ENCODE assay signal across 11 mouse cellular contexts in the genomic region with DNA sequence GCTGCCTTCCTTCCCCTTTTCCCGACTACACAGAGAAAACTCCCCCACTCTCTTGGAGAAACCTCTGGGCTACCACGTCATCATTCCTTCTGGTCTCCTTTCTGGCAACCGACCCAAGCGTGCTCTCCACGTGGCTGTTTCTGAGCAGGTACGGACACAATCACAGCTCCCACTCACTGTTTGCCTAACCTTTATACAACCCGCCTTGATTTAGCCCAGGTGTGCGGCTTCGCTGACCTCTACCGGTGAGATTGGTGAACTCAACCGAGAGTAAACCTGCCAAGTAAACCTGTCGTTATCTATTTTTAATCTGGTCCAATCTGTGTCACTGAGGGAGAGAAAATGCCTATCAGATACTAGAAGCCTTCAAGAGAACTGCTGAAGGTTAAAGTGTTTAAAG.
DNase-seq lines count a peak whose midpoint lies in the region; ATAC-seq and TF ChIP-seq lines count a peak whose summit lies in the region.
"Had no signal": no experiment of that assay in that cellular context is flagged by ENCODE, and none has a peak within 500 bp of the region (broad histone marks: within the 10 kb centered on the region; RNA-seq: fewer than 3 reads in every experiment).

No protein-coding gene starts in this region.

- DNase-seq in cerebellum, postnatal 10 days = peak; percentile 3
- no peak for DNase-seq in cerebellum, adult 8-10 months
- peak; percentile 10 for DNase-seq in retina, postnatal 1 day
- no peak for DNase-seq in retina, embryonic 14.5 days (ENCODE audit: low spot score)
- DNase-seq in kidney, adult 8-10 months = peak; percentile 2 to 4
- peak; percentile 72 for DNase-seq in stomach, postnatal 0 days (ENCODE audit: low spot score)
- DNase-seq in c-Kit-positive CD71-positive TER-119-positive erythroid progenitor cells, embryonic 14.5 days (ENCODE audit: low spot score) = no peak
- no peak for DNase-seq in spleen, postnatal 36 days (ENCODE audit: low spot score in 2 of 2)
- DNase-seq: cerebellum, adult 11-12 months; right cerebral cortex, postnatal 25 days had no signal

- 9% methylated on average over 12 of the region's 12 CpGs for WGBS in stomach, postnatal 0 days

- ATAC-seq in stomach, postnatal 0 days (ENCODE audit: low FRiP score, low TSS enrichment) = peak; percentile 94

- H3K4me3 ChIP-seq in stomach, postnatal 0 days (ENCODE audit: low read depth, low read length) = no peak overlapping the region
- H3K4me3 ChIP-seq: limb, embryonic 15.5 days had no signal

- no peak overlapping the region for H3K4me2 ChIP-seq in stomach, postnatal 0 days (replicated peaks; ENCODE audit: low read depth)
- H3K4me2 ChIP-seq: limb, embryonic 15.5 days had no signal

- H3K9me3 ChIP-seq in stomach, postnatal 0 days (ENCODE audit: control insufficient read depth, low read length) = no peaks in the 10 kb centered on the region
- H3K9me3 ChIP-seq: limb, embryonic 15.5 days had no signal

- H3K9ac ChIP-seq in stomach, postnatal 0 days (ENCODE audit: low read length) = no peak overlapping the region
- H3K9ac ChIP-seq: limb, embryonic 15.5 days had no signal

- no peaks in the 10 kb centered on the region for H3K27me3 ChIP-seq in stomach, postnatal 0 days (ENCODE audit: control insufficient read depth, insufficient read depth, low read length)
- H3K27me3 ChIP-seq: limb, embryonic 15.5 days had no signal

- TF ChIP-seq EP300 in stomach, postnatal 0 days (optimal IDR thresholded peaks at IDR 0.05) = no peak

- peak; percentile 69 for TF ChIP-seq CTCF in stomach, postnatal 0 days (IDR thresholded peaks at IDR 0.05; ENCODE audit: low read depth)

- H3K27ac ChIP-seq in stomach, postnatal 0 days (replicated peaks) = no peak overlapping the region
- H3K27ac ChIP-seq: limb, embryonic 15.5 days had no signal

- no peaks in the 10 kb centered on the region for H3K36me3 ChIP-seq in stomach, postnatal 0 days (ENCODE audit: control insufficient read depth, insufficient read depth, low read length)
- H3K36me3 ChIP-seq: limb, embryonic 15.5 days had no signal

- no peaks in the 10 kb centered on the region for H3K4me1 ChIP-seq in stomach, postnatal 0 days (replicated peaks; ENCODE audit: control insufficient read depth, insufficient read depth)
- H3K4me1 ChIP-seq: limb, embryonic 15.5 days had no signal

Comparison
In these comparisons a context has a peak if more than half of its experiments do, and no peak if none do; other contexts are left out.
1. DNase-seq: peak in cerebellum, postnatal 10 days (2 of 2), retina, postnatal 1 day (single experiment), kidney, adult 8-10 months (2 of 2) and stomach, postnatal 0 days (single experiment); none in cerebellum, adult 8-10 months (single experiment), retina, embryonic 14.5 days (single experiment), c-Kit-positive CD71-positive TER-119-positive erythroid progenitor cells, embryonic 14.5 days (single experiment) and spleen, postnatal 36 days (0 of 2).